Mouse (Mus musculus) kidney, postnatal 36 days (tissue): Measurements from ENCODE around the gene Hsd17b7.

Experiments
- DNase-seq, 2 experiments: peaks; one replicate each; pipeline ENCODE4 v3.0.0; 2021 to 2022; ENCODE audit warnings: mixed read lengths in 2 of 2

The Hsd17b7 gene

GRCm38 (mm10) chr1:169934005-169934725 is 34.9 kb downstream of the Hsd17b7 start:
- peak; percentile 46 to 76 for DNase-seq

- no peak for DNase-seq
Measured at GRCm38 (mm10) chr1:169932122-169932746, 36.8 kb downstream of the Hsd17b7 start.

- no peak for DNase-seq
Measured at GRCm38 (mm10) chr1:169931698-169932097, 37.3 kb downstream of the Hsd17b7 start.

GRCm38 (mm10) chr1:169928454-169928971 is 40.5 kb downstream of the Hsd17b7 start, which contains the start of gene Ccdc190:
TSS of gene Ccdc190 (plus strand) at chr1:169928648.
- peak; percentile 24 to 40 for DNase-seq

- no peak for DNase-seq
Measured at GRCm38 (mm10) chr1:169927753-169928369, 41.2 kb downstream of the Hsd17b7 start.

- no peak for DNase-seq
Measured at GRCm38 (mm10) chr1:169924567-169924966, 44.5 kb downstream of the Hsd17b7 start.

GRCm38 (mm10) chr1:169921710-169922211 is 47.3 kb downstream of the Hsd17b7 start:
- DNase-seq: peak; percentile 39 to 68

- DNase-seq: peak; percentile 72 to 90
Measured at GRCm38 (mm10) chr1:169919211-169919610, 49.8 kb downstream of the Hsd17b7 start.

GRCm38 (mm10) chr1:169917998-169918397 is 51.0 kb downstream of the Hsd17b7 start:
- DNase-seq: peak in 1 of 2 experiments; percentile 45

GRCm38 (mm10) chr1:169917115-169917796 is 51.8 kb downstream of the Hsd17b7 start:
- DNase-seq: no peak

GRCm38 (mm10) chr1:169916659-169917058 is 52.4 kb downstream of the Hsd17b7 start:
- DNase-seq: no peak

GRCm38 (mm10) chr1:169911526-169911925 is 57.5 kb downstream of the Hsd17b7 start:
- DNase-seq: no peak

- DNase-seq: peak in 1 of 2 experiments; percentile 40
Measured at GRCm38 (mm10) chr1:169910751-169911150, 58.3 kb downstream of the Hsd17b7 start.

- DNase-seq: no peak
Measured at GRCm38 (mm10) chr1:169909659-169910058, 59.4 kb downstream of the Hsd17b7 start.

GRCm38 (mm10) chr1:169909163-169909562 is 59.9 kb downstream of the Hsd17b7 start:
- DNase-seq: no peak

GRCm38 (mm10) chr1:169900771-169901336 is 68.2 kb downstream of the Hsd17b7 start:
- no peak for DNase-seq
